Mouse (Mus musculus): ENCODE results near the gene Ckap4.

DNA sequence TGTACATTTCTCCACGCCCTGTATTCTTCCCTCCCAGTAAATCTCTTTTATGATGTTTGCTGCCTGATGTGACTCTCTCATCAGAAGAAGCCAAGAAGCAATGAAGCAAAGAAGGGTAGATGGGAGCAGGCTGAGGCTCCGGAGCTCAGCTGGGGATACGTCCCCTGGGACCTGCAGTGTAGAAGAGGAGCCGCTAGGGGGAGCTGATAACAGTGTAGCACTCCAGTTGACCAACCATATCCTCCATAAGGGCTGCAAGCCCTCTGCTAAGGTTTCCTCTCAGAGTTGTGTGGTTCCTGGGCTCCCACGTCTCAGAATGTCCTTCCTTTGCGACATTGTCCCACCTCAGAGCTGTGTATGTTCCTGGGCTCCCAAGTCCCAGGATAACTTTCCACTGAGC, 45.5 kb downstream of the Ckap4 start:
- TF ChIP-seq CTCF (IDR thresholded peaks at IDR 0.05; ENCODE audit: low read depth) = peak; percentile 56
- no peak for TF ChIP-seq EP300 (IDR thresholded peaks at IDR 0.05; ENCODE audit: low read depth)

Measured in heart, postnatal 0 days (tissue).